Mouse (Mus musculus) midbrain, embryonic 16.5 days (tissue): ENCODE results near the gene Gorasp1. TPM values are rescaled to one million over a fixed set of nuclear protein-coding genes. Genes with fewer than 3 reads are reported as not detected.

ENCODE experiments used
- ATAC-seq: fragments of 200-750 bp; cut with Nextera tagmentation; 2 replicates; pipeline ENCODE4 v1.8.0; 2017; ENCODE audit warnings: moderate TSS enrichment
- H3K27ac ChIP-seq: fragments of 300-500 bp; sonication (generic); 2 replicates; pipeline ENCODE4 v1.5.1; 2014; ENCODE audit warnings: mild to moderate bottlenecking, low read length, mixed read lengths
- H3K27me3 ChIP-seq: fragments of 300-500 bp; sonication (generic); 2 replicates; pipeline ENCODE4 v1.6.1; 2014; ENCODE audit warnings: low read depth, low read length, mixed read lengths; ENCODE audit not compliant: control insufficient read depth, insufficient read depth
- H3K36me3 ChIP-seq: fragments of 300-500 bp; sonication (generic); 2 replicates; pipeline ENCODE4 v1.6.1; 2014; ENCODE audit warnings: mild to moderate bottlenecking, low read length, moderate library complexity, mixed read lengths; ENCODE audit not compliant: control insufficient read depth, insufficient read depth
- H3K4me1 ChIP-seq: fragments of 300-500 bp; sonication (generic); 2 replicates; pipeline ENCODE4 v1.6.1; 2014; ENCODE audit warnings: mild to moderate bottlenecking, low read length, mixed read lengths; ENCODE audit not compliant: control insufficient read depth, insufficient read depth
- H3K4me2 ChIP-seq: fragments of 300-500 bp; sonication (generic); 2 replicates; pipeline ENCODE4 v1.6.1; 2014; ENCODE audit warnings: mild to moderate bottlenecking, low read length, mixed read lengths
- H3K4me3 ChIP-seq: fragments of 300-500 bp; sonication (generic); 2 replicates; pipeline ENCODE4 v1.5.1; 2014; ENCODE audit warnings: low read depth, mild to moderate bottlenecking, low read length, moderate library complexity, mixed read lengths
- H3K9ac ChIP-seq: fragments of 300-500 bp; sonication (generic); 2 replicates; pipeline ENCODE4 v1.6.1; 2014; ENCODE audit warnings: low read depth, low read length, mixed read lengths
- H3K9me3 ChIP-seq: fragments of 300-500 bp; sonication (generic); replicated peaks from 2 replicates; pipeline ENCODE4 v1.6.1; 2014; ENCODE audit warnings: mild to moderate bottlenecking, low read length, mixed read lengths; ENCODE audit not compliant: control insufficient read depth, poor library complexity, severe bottlenecking
- WGBS: fragments of 180-500 bp; shearing (Covaris S2); extraction: QIAGEN DNeasy Blood & Tissue Kit; methylation state at CpG from one replicate; pipeline ENCODE4 v1.1.7; 2014; 5-methylcytosine and 5-hydroxymethylcytosine counted together
- polyA plus RNA-seq: library from polyadenylated mRNA; unstranded; fragments of >200 nt; fragmentation: Nextera tagmentation; extraction: Ambion mirVana; gene quantifications from 2 replicates; pipeline ENCODE4 v1.2.1, GENCODE M21; 2015

Gorasp1 gene
- polyA plus RNA-seq, 1 experiment from 2014 or later, result 29.2 TPM

- Histone ChIP-seq H3K27ac (peak overlapping the region; percentile 67; the same call in 1 of the 2 replicates), H3K4me3 (no peak overlapping the region), H3K4me1 (peaks cover 25% of the 10 kb centered on the region), H3K9me3 (no peaks in the 10 kb centered on the region), H3K36me3 (no peaks in the 10 kb centered on the region), H3K9ac (no peak overlapping the region), H3K4me2 (peak overlapping the region; percentile 87; the same call in 1 of the 2 replicates), H3K27me3 (peaks cover 14% of the 10 kb centered on the region)
- 8% methylated on average over 4 of the region's 4 CpGs for WGBS
- no peak for ATAC-seq
Measured at GRCm38 (mm10) chr9:119980770-119981182, 43.4 kb upstream of the Gorasp1 start.

- H3K36me3 ChIP-seq, result no peaks in the 10 kb centered on the region
- no peak overlapping the region for H3K4me2 ChIP-seq
- peaks cover 25% of the 10 kb centered on the region for H3K4me1 ChIP-seq
- peaks cover 14% of the 10 kb centered on the region for H3K27me3 ChIP-seq
- no peak overlapping the region for H3K9ac ChIP-seq
- no peak overlapping the region for H3K4me3 ChIP-seq
- no peaks in the 10 kb centered on the region for H3K9me3 ChIP-seq
- 60% methylated on average over 2 of the region's 2 CpGs for WGBS
- no peak overlapping the region for H3K27ac ChIP-seq
- no peak for ATAC-seq
Measured at GRCm38 (mm10) chr9:119979749-119980148, 42.4 kb upstream of the Gorasp1 start.

- no peak overlapping the region for H3K9ac ChIP-seq
- H3K36me3 ChIP-seq, result no peaks in the 10 kb centered on the region
- no peak for ATAC-seq
- no peak overlapping the region for H3K4me3 ChIP-seq
- peaks cover 8% of the 10 kb centered on the region; the same call in 1 of the 2 replicates for H3K27me3 ChIP-seq
- peaks cover 25% of the 10 kb centered on the region for H3K4me1 ChIP-seq
- no peaks in the 10 kb centered on the region for H3K9me3 ChIP-seq
- H3K27ac ChIP-seq, result no peak overlapping the region
- no peak overlapping the region for H3K4me2 ChIP-seq
- 89% methylated on average over 6 of the region's 6 CpGs for WGBS
Measured at GRCm38 (mm10) chr9:119978811-119979441, 41.6 kb upstream of the Gorasp1 start.

- Histone ChIP-seq H3K27me3 (peaks cover 4% of the 10 kb centered on the region; the same call in 1 of the 2 replicates), H3K4me1 (peaks cover 25% of the 10 kb centered on the region)
- 61% methylated on average over 9 of the region's 9 CpGs for WGBS
Measured at GRCm38 (mm10) chr9:119978151-119978810, 40.9 kb upstream of the Gorasp1 start.

GRCm38 (mm10) chr9:119977557-119978060 is 40.2 kb upstream of the Gorasp1 start:
- no peaks in the 10 kb centered on the region for H3K9me3 ChIP-seq
- no peak for ATAC-seq
- peaks cover 18% of the 10 kb centered on the region for H3K4me1 ChIP-seq
- 45% methylated on average over 5 of the region's 5 CpGs for WGBS
- H3K27me3 ChIP-seq, result no peaks in the 10 kb centered on the region
- no peaks in the 10 kb centered on the region for H3K36me3 ChIP-seq
- no peak overlapping the region for H3K4me3 ChIP-seq
- H3K27ac ChIP-seq, result no peak overlapping the region
- H3K9ac ChIP-seq, result no peak overlapping the region
- H3K4me2 ChIP-seq, result no peak overlapping the region

More at GRCm38 (mm10) chr9:119978151-119978810, 40.9 kb upstream of the Gorasp1 start:
- Histone ChIP-seq H3K4me3 (no peak overlapping the region), H3K36me3 (no peaks in the 10 kb centered on the region), H3K9ac (no peak overlapping the region), H3K4me2 (no peak overlapping the region), H3K27ac (no peak overlapping the region), H3K9me3 (no peaks in the 10 kb centered on the region)
- no peak for ATAC-seq

GRCm38 (mm10) chr9:119976704-119977556 is 39.6 kb upstream of the Gorasp1 start:
- H3K27me3 ChIP-seq, result no peaks in the 10 kb centered on the region
- no peak overlapping the region for H3K27ac ChIP-seq
- WGBS, result 65% methylated on average over 17 of the region's 17 CpGs
- H3K4me1 ChIP-seq, result peaks cover 12% of the 10 kb centered on the region
- no peaks in the 10 kb centered on the region for H3K9me3 ChIP-seq
- no peak for ATAC-seq
- no peaks in the 10 kb centered on the region for H3K36me3 ChIP-seq
- H3K4me2 ChIP-seq, result no peak overlapping the region
- H3K9ac ChIP-seq, result no peak overlapping the region
- no peak overlapping the region for H3K4me3 ChIP-seq

GRCm38 (mm10) chr9:119975286-119975685 is 37.9 kb upstream of the Gorasp1 start:
- peaks cover 9% of the 10 kb centered on the region for H3K4me1 ChIP-seq
- H3K27me3 ChIP-seq, result no peaks in the 10 kb centered on the region
- no peaks in the 10 kb centered on the region for H3K36me3 ChIP-seq
- H3K4me3 ChIP-seq, result no peak overlapping the region
- no peaks in the 10 kb centered on the region for H3K9me3 ChIP-seq
- no peak overlapping the region for H3K9ac ChIP-seq
- no peak for ATAC-seq
- H3K27ac ChIP-seq, result no peak overlapping the region
- H3K4me2 ChIP-seq, result no peak overlapping the region
- 96% methylated on average over 4 of the region's 4 CpGs for WGBS

- Histone ChIP-seq H3K4me1 (peaks cover 9% of the 10 kb centered on the region), H3K27me3 (no peaks in the 10 kb centered on the region), H3K4me3 (no peak overlapping the region), H3K4me2 (no peak overlapping the region), H3K9ac (no peak overlapping the region), H3K27ac (no peak overlapping the region), H3K36me3 (no peaks in the 10 kb centered on the region), H3K9me3 (no peaks in the 10 kb centered on the region)
- 88% methylated on average over 5 of the region's 5 CpGs for WGBS
- ATAC-seq, result no peak
Measured at GRCm38 (mm10) chr9:119974609-119975008, 37.2 kb upstream of the Gorasp1 start.
